Mouse (Mus musculus) E14TG2a.4 (cell line): ENCODE measurements at regions not wholly inside any gene's neighbourhood (a gene's known extent, or its start where the extent isn't known, plus 50 kb on each side); places are given as distances from the start of the nearest gene placed in this dataset.

Experiments used
- H3K27me3 ChIP-seq: 2 replicates; pipeline ENCODE4 v1.6.1; 2014; ENCODE audit warnings: low read length, control low read depth; ENCODE audit not compliant: insufficient read depth
- H3K36me3 ChIP-seq: 2 replicates; pipeline ENCODE4 v1.6.1; 2014; ENCODE audit warnings: low read length, control low read depth; ENCODE audit not compliant: insufficient read depth
- H3K4me1 ChIP-seq: replicated peaks from 2 replicates; pipeline ENCODE4 v1.6.1; 2014; ENCODE audit warnings: low read depth, low read length, control low read depth
- H3K4me3 ChIP-seq: replicated peaks from 2 replicates; pipeline ENCODE4 v1.5.1; 2014; ENCODE audit warnings: mild to moderate bottlenecking, low read length
- H3K9me3 ChIP-seq: 2 replicates; pipeline ENCODE4 v1.6.1; 2014; ENCODE audit warnings: low read length, control low read depth
- CTCF ChIP-seq: conservative IDR thresholded peaks from 2 replicates; pipeline ENCODE4 v1.5.1; 2014; ENCODE audit warnings: low read length
- NANOG ChIP-seq: IDR thresholded peaks from 2 replicates; pipeline ENCODE4 v1.6.1; 2014; ENCODE audit warnings: borderline replicate concordance, low read length, mixed read lengths
- POU5F1 ChIP-seq: IDR thresholded peaks from 2 replicates; pipeline ENCODE4 v1.6.1; 2014; ENCODE audit warnings: low read length, borderline replicate concordance

GRCm38 (mm10) chr16:87783561-87784304 is 85.0 kb downstream of the Bach1 start:
- no peak overlapping the region for H3K4me3 ChIP-seq
- H3K9me3 ChIP-seq = peaks cover 8% of the 10 kb centered on the region; the same call in 1 of the 2 replicates
- H3K36me3 ChIP-seq = no peaks in the 10 kb centered on the region
- no peaks in the 10 kb centered on the region for H3K27me3 ChIP-seq
- no peak for TF ChIP-seq POU5F1
- TF ChIP-seq NANOG = no peak
- no peak for TF ChIP-seq CTCF
- H3K4me1 ChIP-seq = no peaks in the 10 kb centered on the region

GRCm38 (mm10) chr16:87784405-87784994 is 85.8 kb downstream of the Bach1 start:
- TF ChIP-seq CTCF = no peak
- no peak for TF ChIP-seq POU5F1
- no peak for TF ChIP-seq NANOG
- H3K4me3 ChIP-seq = no peak overlapping the region
- peaks cover 8% of the 10 kb centered on the region; the same call in 1 of the 2 replicates for H3K9me3 ChIP-seq

GRCm38 (mm10) chr16:87789539-87789938 is 90.8 kb downstream of the Bach1 start:
- no peaks in the 10 kb centered on the region for H3K36me3 ChIP-seq
- H3K4me3 ChIP-seq = no peak overlapping the region
- no peaks in the 10 kb centered on the region; the same call in 1 of the 2 replicates for H3K27me3 ChIP-seq
- no peaks in the 10 kb centered on the region for H3K4me1 ChIP-seq
- peaks cover 17% of the 10 kb centered on the region for H3K9me3 ChIP-seq
- no peak for TF ChIP-seq CTCF
- TF ChIP-seq POU5F1 = no peak
- TF ChIP-seq NANOG = no peak

More at GRCm38 (mm10) chr16:87784405-87784994, 85.8 kb downstream of the Bach1 start:
- Histone ChIP-seq H3K27me3 (no peaks in the 10 kb centered on the region), H3K36me3 (no peaks in the 10 kb centered on the region), H3K4me1 (no peaks in the 10 kb centered on the region)

- Histone ChIP-seq H3K9me3 (peaks cover 13% of the 10 kb centered on the region), H3K4me1 (no peaks in the 10 kb centered on the region), H3K27me3 (no peaks in the 10 kb centered on the region; the same call in 1 of the 2 replicates), H3K36me3 (no peaks in the 10 kb centered on the region), H3K4me3 (no peak overlapping the region)
- no peak for TF ChIP-seq CTCF
- no peak for TF ChIP-seq NANOG
- TF ChIP-seq POU5F1 = no peak
Observed at GRCm38 (mm10) chr16:87789957-87790356, 91.2 kb downstream of the Bach1 start.

GRCm38 (mm10) chr16:87796514-87797248 is 97.9 kb downstream of the Bach1 start:
- H3K4me1 ChIP-seq = no peaks in the 10 kb centered on the region
- TF ChIP-seq CTCF (no peak), NANOG (no peak), POU5F1 (no peak)
- H3K9me3 ChIP-seq = peaks cover 31% of the 10 kb centered on the region
- no peaks in the 10 kb centered on the region for H3K27me3 ChIP-seq
- H3K4me3 ChIP-seq = no peak overlapping the region
- H3K36me3 ChIP-seq = no peaks in the 10 kb centered on the region

- TF ChIP-seq POU5F1 = no peak
- no peak for TF ChIP-seq CTCF
- TF ChIP-seq NANOG = no peak
- Histone ChIP-seq H3K4me3 (no peak overlapping the region), H3K9me3 (peaks cover under 1% of the 10 kb centered on the region; the same call in 1 of the 2 replicates), H3K36me3 (no peaks in the 10 kb centered on the region), H3K27me3 (no peaks in the 10 kb centered on the region), H3K4me1 (no peaks in the 10 kb centered on the region)
Observed at GRCm38 (mm10) chr16:87802317-87802716, 103.6 kb downstream of the Bach1 start.

GRCm38 (mm10) chr16:87817590-87817989 is 118.8 kb downstream of the Bach1 start:
- Histone ChIP-seq H3K36me3 (no peaks in the 10 kb centered on the region), H3K27me3 (no peaks in the 10 kb centered on the region), H3K9me3 (no peaks in the 10 kb centered on the region), H3K4me1 (no peaks in the 10 kb centered on the region), H3K4me3 (no peak overlapping the region)
- TF ChIP-seq CTCF = no peak
- no peak for TF ChIP-seq POU5F1

GRCm38 (mm10) chr16:87834296-87834695 is 135.6 kb downstream of the Bach1 start:
- TF ChIP-seq NANOG = no peak
- TF ChIP-seq POU5F1 = no peak
- no peak for TF ChIP-seq CTCF
- no peak overlapping the region for H3K4me3 ChIP-seq
- H3K9me3 ChIP-seq = no peaks in the 10 kb centered on the region
- no peaks in the 10 kb centered on the region for H3K4me1 ChIP-seq
- H3K27me3 ChIP-seq = no peaks in the 10 kb centered on the region
- H3K36me3 ChIP-seq = no peaks in the 10 kb centered on the region
